Mouse (Mus musculus): ENCODE measurements at regions not wholly inside any gene's neighbourhood (a gene's known extent, or its start where the extent isn't known, plus 50 kb on each side); places are given as distances from the start of the nearest gene placed in this dataset.

DNA sequence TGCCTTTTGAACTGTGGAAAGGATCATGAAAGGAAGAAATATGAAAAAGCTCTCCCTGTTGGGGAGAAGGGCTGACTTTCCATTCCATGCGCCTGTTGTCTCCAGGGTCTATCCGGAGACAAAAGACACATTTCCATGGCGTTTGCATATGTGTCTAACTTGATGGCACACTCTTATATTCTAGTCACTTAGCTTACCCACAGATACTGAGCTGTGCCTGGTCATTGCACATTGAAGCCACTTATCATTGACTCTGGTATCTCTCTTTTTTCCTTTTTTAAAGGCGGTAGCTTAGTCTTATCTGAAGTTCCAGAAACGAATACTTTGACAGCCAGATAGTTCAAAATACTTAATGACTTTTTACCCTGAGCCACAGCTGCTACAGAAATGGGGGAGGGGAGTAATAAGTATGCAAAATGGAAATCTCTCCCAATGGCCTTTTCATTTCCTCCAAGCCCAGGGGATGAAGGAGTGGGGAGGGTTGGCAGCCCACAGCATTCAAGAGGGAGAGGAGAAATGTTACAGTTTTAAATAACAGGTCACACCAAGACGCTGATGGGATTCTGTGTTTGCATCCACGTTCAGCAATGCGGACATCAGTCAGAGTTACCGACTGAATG lies 137.9 kb upstream of the Slc35f3 start:
- DNase-seq (ENCODE audit: low spot score in 2 of 2): no peak

DNA sequence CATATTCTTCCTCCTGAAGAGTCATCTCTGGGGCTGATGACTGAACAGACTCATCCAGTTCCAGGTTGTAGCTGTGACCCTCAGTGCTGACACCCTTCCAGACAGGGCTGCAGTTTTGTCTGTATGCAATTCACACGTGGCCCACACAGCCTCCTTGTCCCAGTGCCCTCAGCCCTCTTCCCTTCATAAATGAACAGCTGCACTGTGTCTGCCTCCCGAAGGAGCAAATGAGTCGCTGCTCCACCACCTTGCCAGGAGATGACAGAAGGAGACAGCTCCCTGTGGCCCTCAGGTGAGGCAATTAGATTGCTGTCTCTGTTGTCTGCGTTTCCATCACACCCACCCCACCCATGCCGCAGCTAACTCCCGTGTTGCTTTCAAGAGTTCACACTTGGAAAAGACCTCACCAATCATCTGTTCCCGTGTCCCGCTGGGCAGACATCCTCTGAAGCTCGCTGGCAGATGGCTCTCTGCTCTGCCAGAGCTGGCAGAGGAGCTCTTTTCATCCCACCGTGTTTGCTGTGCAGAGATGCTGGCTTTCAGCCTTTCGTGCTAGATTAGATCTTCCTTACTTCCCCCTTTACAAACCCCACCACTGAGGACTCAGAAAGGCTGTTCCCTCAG lies 135.5 kb upstream of the Slc35f3 start:
- no peak for DNase-seq (ENCODE audit: low spot score in 2 of 2)

DNA sequence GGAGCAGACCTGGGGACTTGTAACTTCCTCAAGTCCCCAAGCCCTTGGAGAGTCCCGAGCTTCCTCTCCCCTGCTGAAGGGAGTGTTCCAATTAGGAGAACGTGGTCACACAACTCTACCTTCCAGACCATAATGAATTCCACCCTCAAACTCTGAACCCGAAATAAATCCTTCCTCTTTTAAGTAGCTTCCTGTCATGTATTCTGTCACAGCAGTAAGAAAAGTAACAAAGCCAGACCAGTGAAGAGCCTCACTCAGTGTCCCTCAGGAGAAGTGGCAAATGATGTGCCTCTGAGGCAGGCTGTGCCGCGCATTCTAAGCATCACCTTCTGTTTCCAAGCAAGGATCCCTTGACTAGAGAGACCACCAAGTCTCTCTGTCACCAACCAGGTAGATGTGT lies 134.4 kb upstream of the Slc35f3 start:
- DNase-seq (ENCODE audit: low spot score in 2 of 2): no peak

DNA sequence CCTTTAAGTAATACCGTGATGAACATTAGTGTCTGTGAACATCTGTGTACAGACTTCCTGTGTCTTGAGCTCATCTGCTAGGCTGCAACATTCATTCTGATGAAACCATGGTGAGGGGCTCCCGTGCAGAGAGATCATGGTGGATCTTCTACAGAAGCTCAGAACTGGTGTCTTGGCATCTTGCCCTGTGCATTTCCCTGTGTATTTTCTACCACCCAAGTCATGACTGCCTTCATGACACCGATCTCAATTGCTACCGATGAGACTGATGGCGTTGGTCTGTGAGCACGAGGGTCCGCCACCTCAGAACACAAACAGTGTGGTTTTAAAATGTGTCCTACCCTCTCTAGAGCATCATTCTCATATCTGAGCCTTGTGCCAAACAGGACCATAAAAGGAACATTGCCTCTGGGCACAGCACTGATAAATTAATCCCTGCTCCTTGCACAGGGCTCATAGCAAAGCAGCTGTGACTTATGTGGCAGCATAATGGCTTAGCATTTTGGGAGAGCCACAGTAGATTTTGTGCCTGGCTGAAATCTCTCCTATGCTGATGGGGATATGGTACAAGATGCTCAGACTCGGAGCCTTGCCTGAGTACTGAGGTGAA lies 132.8 kb upstream of the Slc35f3 start:
- no peak for DNase-seq (ENCODE audit: low spot score in 2 of 2)

DNA sequence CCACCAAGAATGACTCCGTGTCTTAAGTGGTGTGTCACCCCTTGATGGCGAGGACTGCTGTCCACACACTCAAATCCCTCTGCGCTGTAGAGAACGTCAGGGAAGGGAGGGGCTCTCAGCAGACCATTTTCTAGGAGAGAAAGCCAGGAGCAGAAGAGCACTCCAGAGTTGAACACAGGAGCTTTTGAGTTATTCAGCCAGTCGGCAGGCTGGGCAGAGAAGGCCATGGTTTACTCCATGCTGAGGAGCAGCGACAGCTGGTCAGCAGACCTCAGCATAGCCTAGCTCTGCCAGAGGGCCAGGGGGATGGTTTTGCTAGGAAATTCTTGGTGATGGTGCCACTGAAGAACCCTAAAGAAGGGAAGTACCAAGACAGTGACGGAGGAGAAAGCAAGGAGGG lies 132.0 kb upstream of the Slc35f3 start:
- no peak for DNase-seq (ENCODE audit: low spot score in 2 of 2)

DNA sequence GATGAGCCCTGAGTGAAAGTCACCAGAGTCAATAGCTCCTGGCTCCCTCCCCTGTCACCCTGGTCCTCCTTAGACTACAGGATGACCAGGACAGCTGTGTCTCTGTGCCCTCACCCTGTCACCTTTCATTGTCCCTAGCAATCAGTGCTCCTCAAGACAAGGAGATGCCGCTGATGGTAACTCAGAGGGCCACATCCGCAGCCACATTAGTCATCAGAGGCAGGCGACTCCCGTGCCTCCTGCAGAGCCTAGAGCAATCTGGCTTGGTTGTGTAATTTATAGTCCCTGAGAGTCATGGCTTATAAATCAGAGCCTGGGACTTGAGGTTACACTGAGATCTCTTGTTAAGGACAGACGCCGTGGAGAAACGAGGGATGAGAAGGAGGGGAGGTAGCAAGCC lies 123.9 kb upstream of the Slc35f3 start:
- DNase-seq (ENCODE audit: low spot score in 2 of 2): no peak

DNA sequence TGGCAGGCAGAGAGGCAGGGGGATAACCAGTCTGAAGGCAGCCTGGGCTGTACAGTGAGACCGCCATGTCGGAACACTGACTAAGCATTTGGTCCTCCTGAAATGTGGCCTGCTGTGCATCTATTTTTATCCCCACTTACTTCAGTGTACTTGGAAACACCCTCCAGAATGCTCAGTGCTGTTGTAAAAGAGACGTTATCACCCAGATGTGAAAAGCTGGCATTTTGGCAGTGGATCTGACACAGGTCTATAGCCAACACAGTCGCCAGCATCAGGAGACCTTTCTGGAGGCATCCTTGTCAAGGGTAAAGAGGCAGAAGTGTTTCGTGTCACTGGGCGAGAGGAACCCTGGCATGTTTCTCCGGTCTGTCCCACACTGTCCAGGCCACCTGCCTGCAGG lies 122.1 kb upstream of the Slc35f3 start:
- DNase-seq (ENCODE audit: low spot score in 2 of 2): peak; percentile 7 to 10

DNA sequence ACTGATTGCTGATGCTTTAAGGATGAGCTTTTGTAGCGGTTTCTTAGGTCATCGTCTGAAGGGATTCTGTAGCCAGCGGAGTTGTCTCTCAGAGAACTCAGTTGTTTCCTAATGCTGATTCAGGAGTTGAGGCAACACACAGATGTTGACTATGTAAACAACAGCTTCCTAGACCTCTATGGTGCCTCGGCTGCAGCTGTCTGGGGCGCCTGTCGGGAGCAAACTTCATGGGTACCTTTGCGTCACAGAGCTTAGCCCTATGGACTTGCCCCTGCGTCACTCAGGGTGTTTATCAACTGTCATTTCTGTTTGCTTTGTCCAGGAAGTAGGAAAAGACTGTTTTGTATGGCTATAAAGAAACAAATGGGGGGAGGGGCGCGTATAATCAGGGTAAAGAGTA lies 120.5 kb upstream of the Slc35f3 start:
- no peak for DNase-seq (ENCODE audit: low spot score in 2 of 2)

DNA sequence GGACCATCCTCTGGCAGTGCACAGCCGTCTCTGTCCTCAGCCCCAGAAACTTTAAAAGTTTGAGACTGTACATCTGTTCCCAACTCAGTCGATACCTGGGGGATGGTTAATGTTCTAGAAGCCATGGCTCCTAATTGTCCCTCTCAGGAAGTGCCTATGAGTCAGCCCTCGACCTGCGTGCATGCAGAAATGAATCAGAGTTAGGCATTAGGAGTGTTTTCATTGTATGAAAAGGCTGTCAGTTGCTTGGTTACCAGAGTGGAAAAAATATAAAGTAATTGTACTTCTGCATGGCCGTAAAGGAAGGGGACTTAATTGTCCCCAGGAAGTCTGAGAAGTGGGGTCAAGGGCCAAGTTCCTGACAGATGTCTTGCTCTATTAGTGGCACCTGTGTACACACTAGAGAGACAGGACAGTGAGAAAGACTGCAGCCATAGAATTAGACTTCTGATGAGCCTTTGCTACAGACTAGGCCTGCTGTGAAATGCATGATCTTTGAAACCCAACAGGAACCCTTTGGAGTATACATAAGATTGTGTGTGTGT lies 109.5 kb upstream of the Slc35f3 start:
- DNase-seq (ENCODE audit: low spot score in 2 of 2): no peak

DNA sequence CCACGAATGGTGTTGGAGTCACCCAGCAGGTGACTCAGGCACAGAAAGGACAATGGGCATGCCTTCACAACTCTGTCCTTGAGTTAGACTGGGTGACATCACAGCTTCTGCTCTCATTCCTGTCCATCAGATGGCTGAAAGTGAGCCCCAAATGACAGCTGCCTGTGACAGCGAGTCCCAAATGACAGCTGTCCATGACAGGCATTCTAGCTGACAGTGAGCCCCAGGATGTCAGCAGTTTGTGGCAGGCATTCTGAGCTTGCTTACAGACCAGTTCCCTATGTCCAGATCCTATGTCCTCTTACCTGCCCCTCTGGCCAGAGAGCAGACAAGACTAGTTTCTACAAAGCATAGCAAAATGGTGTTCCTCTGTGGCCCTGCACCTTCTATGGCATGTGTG lies 102.7 kb upstream of the Slc35f3 start:
- DNase-seq (ENCODE audit: low spot score in 2 of 2): no peak

DNA sequence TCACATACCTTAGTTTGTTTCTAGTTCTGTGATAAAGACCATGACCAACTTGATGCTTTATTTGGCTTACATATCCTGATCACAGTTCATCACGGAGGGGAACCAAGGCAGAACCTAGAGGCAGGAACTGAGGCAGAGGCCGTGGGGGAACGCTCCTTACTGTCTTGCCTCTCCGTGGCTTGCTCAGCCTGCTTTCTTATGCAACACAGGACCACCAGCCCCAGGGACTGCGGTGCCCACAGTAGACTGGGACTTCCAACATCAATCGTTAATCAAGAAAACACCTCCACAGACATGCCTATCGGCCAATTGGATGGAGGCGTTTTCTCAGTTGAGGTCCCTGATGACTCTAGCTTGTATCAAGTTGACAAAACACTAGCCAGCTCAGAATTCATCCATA lies 87.8 kb upstream of the Slc35f3 start:
- DNase-seq (ENCODE audit: low spot score in 2 of 2): no peak

DNA sequence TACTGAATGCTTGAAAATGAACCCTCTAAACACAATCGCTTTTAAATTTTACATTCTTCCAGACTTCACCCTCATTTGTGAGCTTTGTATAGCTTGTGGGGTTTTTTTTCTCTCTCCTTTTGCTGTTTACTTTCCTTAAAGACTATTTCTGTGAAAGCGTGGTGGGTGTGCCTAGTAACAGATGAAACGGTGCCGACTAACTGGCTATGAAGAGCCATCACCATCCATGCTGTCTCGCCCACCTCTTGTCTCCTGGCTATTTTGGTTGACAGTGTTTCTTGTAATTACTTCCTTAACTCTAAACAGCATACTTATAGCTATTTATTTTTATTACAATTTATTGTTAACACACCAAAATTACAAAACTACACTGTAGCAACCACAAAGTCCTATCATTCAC lies 85.6 kb upstream of the Slc35f3 start:
- DNase-seq (ENCODE audit: low spot score in 2 of 2): no peak

DNA sequence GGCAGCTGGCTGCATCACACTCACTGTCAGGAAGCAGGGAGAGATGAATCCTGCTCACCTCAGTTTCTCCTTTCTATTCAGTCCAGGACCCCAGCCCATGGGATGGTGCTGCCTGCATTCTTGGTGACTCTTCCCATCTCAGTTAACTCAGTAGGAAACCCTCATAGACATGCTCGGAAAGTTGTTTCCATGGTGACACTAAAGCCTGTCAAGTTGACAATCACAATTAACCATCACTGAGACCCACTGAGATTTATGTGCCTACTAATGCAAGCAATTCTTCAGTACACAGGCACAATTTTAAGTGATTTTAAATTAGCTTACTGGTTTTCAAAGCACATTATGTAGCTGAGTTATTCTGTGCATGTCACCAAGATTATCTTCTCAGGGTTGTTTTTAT lies 83.8 kb upstream of the Slc35f3 start:
- no peak for DNase-seq (ENCODE audit: low spot score in 2 of 2)

DNA sequence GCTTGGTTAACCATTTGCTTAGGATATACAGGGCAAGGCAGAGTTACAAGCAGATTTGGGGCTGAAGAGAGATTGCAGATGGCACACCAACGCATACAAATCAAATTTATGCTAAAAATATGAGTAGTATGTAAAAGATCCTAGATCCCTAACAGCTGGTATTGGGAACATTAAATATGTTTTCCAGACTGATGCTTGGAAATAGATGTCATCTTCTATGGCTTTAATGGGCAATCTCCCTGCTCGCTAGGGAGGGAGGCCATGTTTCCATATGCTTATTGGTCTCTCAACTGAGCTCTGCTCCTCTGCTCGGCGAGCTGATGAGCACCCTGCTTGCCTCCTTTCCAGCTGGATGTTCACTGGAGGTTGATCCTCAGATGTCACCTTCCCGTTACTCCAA lies 82.0 kb upstream of the Slc35f3 start:
- no peak for DNase-seq (ENCODE audit: low spot score in 2 of 2)

DNA sequence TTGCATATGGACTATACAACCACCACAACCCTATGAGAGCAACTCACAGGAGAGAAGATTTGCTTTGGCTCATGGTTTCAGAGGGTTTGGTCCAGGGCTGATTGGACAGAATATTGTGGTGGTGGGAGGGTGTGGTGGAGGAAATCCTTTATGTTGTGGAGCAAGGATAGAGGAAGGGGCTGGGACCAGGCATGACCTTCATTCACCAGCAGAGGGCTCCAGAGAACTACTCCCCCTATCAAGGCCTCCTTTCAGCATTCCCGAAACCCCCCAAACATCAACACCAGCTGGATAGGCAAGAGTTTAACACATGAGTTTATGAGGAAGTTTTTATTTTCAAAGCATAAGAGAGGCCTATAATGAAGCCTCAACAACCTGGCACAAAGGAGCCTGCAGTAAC lies 76.7 kb upstream of the Slc35f3 start:
- no peak for DNase-seq (ENCODE audit: low spot score in 2 of 2)

DNA sequence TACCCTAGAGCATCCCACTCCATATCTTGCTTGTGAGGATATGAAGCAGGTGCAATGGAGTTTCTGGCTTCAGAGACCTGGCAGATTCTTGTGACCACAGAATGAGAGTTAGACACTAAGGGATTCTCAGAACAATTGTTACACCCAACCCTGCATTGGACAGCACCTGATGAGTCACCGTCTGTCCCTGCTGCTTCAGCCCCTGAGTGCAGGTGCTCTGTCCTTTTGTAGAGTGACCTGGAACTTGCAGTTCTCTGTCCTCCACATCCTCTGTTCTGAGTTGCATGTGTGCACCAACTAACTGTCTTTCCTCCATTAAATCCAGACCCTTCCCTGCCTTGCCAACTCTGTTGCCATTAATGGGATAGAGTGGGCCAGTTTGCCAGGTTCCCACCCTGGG lies 66.6 kb upstream of the Slc35f3 start:
- no peak for DNase-seq (ENCODE audit: low spot score in 2 of 2)

DNA sequence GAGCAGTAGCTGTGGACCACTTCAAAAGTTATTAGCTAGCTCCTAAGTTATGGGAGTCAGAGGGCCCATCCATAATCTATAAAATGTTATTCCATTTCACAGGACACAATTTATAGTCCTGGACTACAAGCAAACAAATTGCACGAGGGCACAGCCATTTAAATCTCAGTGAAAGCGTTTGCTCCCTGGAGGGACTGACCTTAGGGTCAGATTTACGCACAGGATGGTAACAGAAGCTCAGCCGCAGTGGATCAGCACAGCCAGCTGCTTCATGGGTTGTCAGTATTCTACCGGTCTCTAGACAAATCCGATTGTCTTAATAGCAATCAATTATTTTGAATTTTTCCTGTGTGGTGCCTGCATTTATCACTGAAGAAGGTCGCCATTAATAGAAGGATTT lies 65.8 kb upstream of the Slc35f3 start:
- DNase-seq (ENCODE audit: low spot score in 2 of 2): no peak

DNA sequence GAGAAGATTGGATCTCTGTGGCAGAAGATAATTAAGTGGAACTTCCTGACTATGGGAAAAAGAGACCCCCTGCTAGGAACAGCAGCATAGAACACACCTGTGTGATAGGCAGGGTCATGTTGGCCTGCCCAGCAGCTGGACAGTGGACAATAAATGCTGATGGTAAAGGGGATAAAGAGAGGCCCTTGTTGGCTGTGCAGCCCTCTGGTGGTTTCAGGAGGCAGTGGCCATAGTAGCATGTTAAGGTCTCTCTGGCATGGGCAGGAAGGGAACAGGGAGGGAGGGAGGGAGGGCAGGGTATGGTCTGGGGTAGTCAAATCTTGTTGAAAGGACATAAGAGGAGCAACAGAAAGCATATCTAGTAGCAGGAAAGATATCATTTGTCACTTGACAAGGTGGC lies 58.7 kb upstream of the Slc35f3 start:
- DNase-seq (ENCODE audit: low spot score in 2 of 2): no peak

DNA sequence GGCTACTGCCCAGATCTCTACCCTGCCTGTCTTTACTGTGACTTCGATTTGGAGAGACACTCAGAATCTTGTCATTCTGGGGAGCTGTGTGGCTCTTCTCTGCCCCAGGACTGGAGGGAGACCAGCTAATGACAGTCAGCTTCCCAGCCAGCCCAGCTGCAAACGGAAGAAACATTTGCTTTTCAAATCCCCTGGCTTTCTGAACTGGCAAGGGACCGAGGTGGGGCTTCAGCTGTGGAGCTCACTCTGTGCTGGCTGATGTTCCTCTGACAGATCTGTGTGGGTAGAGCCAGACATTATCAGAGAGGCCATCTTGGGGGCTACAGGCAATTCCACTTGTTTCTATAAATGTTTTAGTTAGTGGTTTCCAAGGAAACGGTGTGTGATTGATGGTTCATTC lies 54.0 kb upstream of the Slc35f3 start:
- DNase-seq (ENCODE audit: low spot score in 2 of 2): no peak
